Mouse (Mus musculus) megakaryocyte, embryonic 14.5 days (primary cell): ENCODE measurements at regions not wholly inside any gene's neighbourhood (a gene's known extent, or its start where the extent isn't known, plus 50 kb on each side); places are given as distances from the start of the nearest gene placed in this dataset.

Experiments
- H3K27me3 ChIP-seq: replicated peaks from 2 replicates; pipeline ENCODE3; 2012; ENCODE audit warnings: inconsistent platforms
- H3K36me3 ChIP-seq: replicated peaks from 2 replicates; pipeline ENCODE3; 2012; ENCODE audit warnings: low read length, inconsistent platforms, mixed read lengths
- H3K4me1 ChIP-seq: 2 replicates; pipeline ENCODE4 v1.6.1; 2012; ENCODE audit warnings: inconsistent platforms
- H3K4me3 ChIP-seq: replicated peaks from 2 replicates; pipeline ENCODE3; 2012; ENCODE audit warnings: moderate library complexity, mild to moderate bottlenecking, inconsistent platforms
- H3K9me3 ChIP-seq: 2 replicates; pipeline ENCODE4 v1.6.1; 2012; ENCODE audit warnings: inconsistent platforms
- FLI1 ChIP-seq: IDR thresholded peaks from 2 replicates; pipeline ENCODE4 v1.6.1; 2012; ENCODE audit warnings: low read length, inconsistent platforms, mixed read lengths
- GATA1 ChIP-seq: IDR thresholded peaks from 3 replicates; pipeline ENCODE4 v1.6.1; 2012; ENCODE audit warnings: mixed read lengths, low read length, inconsistent platforms, borderline replicate concordance

- Histone ChIP-seq H3K4me3 (no peak overlapping the region), H3K27me3 (no peaks in the 10 kb centered on the region), H3K4me1 (no peaks in the 10 kb centered on the region), H3K36me3 (no peaks in the 10 kb centered on the region), H3K9me3 (peaks cover 6% of the 10 kb centered on the region; the same call in 1 of the 2 replicates)
- no peak for TF ChIP-seq FLI1
- no peak for TF ChIP-seq GATA1
Observed at GRCm38 (mm10) chr3:56740902-56741301, 557.4 kb upstream of the Nbea start.

DNA sequence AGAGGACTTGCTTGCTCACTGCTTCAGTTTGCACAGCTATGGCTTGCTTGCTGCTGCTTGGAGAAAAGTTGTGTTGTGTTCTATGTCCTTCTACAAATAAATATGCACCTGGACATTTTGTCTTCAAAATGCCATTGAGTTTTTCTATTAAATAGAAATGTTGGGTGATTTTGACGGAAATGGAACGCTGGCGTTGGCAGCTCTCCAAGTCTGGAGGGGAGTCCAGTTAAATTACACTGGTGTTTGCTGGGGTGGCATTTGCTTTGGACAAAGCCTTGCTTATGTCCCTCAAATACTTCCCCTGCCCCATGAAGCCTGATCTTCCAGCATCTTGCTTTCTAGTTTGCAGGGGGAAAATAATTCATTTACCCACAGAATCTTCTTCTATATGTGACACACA, 556.0 kb upstream of the Nbea start:
- Histone ChIP-seq H3K4me1 (no peaks in the 10 kb centered on the region), H3K4me3 (no peak overlapping the region), H3K9me3 (peaks cover 6% of the 10 kb centered on the region; the same call in 1 of the 2 replicates), H3K27me3 (no peaks in the 10 kb centered on the region), H3K36me3 (no peaks in the 10 kb centered on the region)
- no peak for TF ChIP-seq GATA1
- no peak for TF ChIP-seq FLI1

GRCm38 (mm10) chr3:56730849-56731248, 547.3 kb upstream of the Nbea start:
- TF ChIP-seq GATA1 (no peak), FLI1 (no peak)
- H3K36me3 ChIP-seq: no peaks in the 10 kb centered on the region
- H3K4me3 ChIP-seq: no peak overlapping the region
- no peaks in the 10 kb centered on the region for H3K27me3 ChIP-seq
- H3K4me1 ChIP-seq: no peaks in the 10 kb centered on the region
- H3K9me3 ChIP-seq: peaks cover 10% of the 10 kb centered on the region

GRCm38 (mm10) chr3:56724991-56725390, 541.5 kb upstream of the Nbea start:
- Histone ChIP-seq H3K4me1 (no peaks in the 10 kb centered on the region), H3K36me3 (no peaks in the 10 kb centered on the region), H3K4me3 (no peak overlapping the region), H3K27me3 (no peaks in the 10 kb centered on the region), H3K9me3 (no peaks in the 10 kb centered on the region)
- TF ChIP-seq GATA1 (no peak), FLI1 (no peak)

DNA sequence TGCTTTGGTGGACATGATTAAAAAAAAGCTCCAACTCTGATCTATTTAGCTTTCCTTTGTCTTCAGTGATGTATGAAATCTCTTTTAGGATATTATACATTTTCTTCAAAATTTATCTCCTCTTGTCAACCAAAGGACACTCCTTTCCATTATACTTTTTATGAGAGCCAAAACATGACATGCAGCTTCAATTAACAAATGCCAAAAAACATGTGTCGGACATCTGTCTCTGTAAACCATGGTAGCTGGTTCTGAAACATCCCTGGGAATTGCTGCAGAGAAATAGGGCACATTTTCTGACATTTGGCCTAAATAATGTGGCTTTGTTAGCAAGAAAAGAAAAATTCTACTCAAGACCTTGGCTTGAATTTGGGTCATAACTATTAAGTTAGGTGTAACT, 524.8 kb upstream of the Nbea start:
- H3K4me1 ChIP-seq: no peaks in the 10 kb centered on the region
- no peak for TF ChIP-seq GATA1
- no peak for TF ChIP-seq FLI1
- no peaks in the 10 kb centered on the region for H3K9me3 ChIP-seq
- no peaks in the 10 kb centered on the region for H3K27me3 ChIP-seq
- no peaks in the 10 kb centered on the region for H3K36me3 ChIP-seq
- no peak overlapping the region for H3K4me3 ChIP-seq

DNA sequence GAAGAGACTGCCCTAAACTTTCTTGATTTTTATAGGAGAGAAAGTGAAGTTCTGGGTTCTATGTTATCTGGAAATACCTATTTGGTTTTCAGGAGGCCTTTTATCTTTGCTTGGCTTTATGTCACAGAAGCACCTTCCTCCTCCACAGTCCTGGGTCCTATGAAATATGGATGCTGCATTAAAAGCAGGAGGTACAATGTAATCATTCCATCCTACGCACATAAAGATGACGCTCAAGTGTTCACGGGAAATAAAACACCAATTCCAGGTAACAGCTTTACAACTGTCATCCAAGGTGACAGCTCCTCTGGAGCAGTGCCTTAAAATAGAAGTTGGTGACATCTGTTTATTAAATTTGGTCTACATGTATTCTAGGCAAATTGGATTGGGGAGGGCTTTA, 523.8 kb upstream of the Nbea start:
- H3K36me3 ChIP-seq: no peaks in the 10 kb centered on the region
- H3K4me3 ChIP-seq: no peak overlapping the region
- H3K9me3 ChIP-seq: no peaks in the 10 kb centered on the region
- no peaks in the 10 kb centered on the region for H3K4me1 ChIP-seq
- no peaks in the 10 kb centered on the region for H3K27me3 ChIP-seq
- no peak for TF ChIP-seq FLI1

GRCm38 (mm10) chr3:56706038-56706437, 522.5 kb upstream of the Nbea start:
- Histone ChIP-seq H3K36me3 (no peaks in the 10 kb centered on the region), H3K4me1 (no peaks in the 10 kb centered on the region), H3K27me3 (no peaks in the 10 kb centered on the region), H3K9me3 (no peaks in the 10 kb centered on the region), H3K4me3 (no peak overlapping the region)
- TF ChIP-seq GATA1: no peak
- TF ChIP-seq FLI1: no peak

DNA sequence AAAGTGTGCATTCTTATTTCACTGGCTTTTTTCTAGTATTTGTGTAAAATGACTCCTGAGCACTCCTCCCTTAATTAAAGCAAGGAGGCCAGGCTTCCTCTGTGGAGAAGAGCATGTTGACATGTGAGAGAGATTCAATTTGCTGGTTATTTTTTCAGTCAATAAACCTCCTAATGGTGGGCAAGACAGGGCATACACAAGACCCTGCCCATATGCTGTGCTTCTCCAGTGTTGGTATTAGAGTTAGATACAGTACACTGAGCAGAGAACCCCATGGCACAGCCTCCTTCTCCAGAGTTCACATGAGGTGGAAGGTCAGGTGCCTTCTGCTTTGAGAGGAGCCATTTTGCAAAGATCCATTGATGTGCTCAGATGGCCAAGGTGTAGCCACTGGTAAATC, 515.4 kb upstream of the Nbea start:
- Histone ChIP-seq H3K27me3 (no peaks in the 10 kb centered on the region), H3K9me3 (peaks cover 3% of the 10 kb centered on the region; the same call in 1 of the 2 replicates), H3K36me3 (no peaks in the 10 kb centered on the region), H3K4me3 (no peak overlapping the region), H3K4me1 (no peaks in the 10 kb centered on the region)
- TF ChIP-seq GATA1 (no peak), FLI1 (no peak)

- Histone ChIP-seq H3K9me3 (peaks cover 3% of the 10 kb centered on the region; the same call in 1 of the 2 replicates), H3K27me3 (no peaks in the 10 kb centered on the region), H3K4me3 (no peak overlapping the region), H3K4me1 (no peaks in the 10 kb centered on the region), H3K36me3 (no peaks in the 10 kb centered on the region)
- TF ChIP-seq GATA1 (no peak), FLI1 (no peak)
Observed at GRCm38 (mm10) chr3:56698248-56698647, 514.7 kb upstream of the Nbea start.

GRCm38 (mm10) chr3:56681031-56681430, 497.5 kb upstream of the Nbea start:
- no peaks in the 10 kb centered on the region for H3K27me3 ChIP-seq
- no peaks in the 10 kb centered on the region for H3K36me3 ChIP-seq
- no peak for TF ChIP-seq GATA1
- TF ChIP-seq FLI1: no peak
- no peaks in the 10 kb centered on the region for H3K9me3 ChIP-seq
- H3K4me1 ChIP-seq: no peaks in the 10 kb centered on the region
- no peak overlapping the region for H3K4me3 ChIP-seq

DNA sequence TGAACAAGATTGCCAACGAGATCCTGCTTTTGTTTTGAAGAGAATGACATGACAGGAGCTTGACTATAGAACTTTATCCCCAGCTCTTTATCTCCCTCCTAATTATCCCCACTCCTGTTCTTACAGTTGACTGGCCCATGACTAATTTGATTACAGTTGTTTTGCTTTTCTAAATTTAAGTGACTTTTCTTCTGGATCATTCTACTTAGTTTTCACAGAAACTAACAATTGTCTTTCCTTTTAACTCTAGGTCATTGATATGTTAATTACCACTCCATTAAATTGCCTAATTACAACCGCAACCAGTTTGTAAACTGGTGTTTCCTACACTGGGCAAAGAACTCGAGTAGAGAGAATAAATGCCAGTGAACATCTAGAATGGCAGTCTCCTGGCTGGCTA, 485.3 kb upstream of the Nbea start:
- Histone ChIP-seq H3K9me3 (peaks cover 4% of the 10 kb centered on the region; the same call in 1 of the 2 replicates), H3K27me3 (no peaks in the 10 kb centered on the region), H3K4me3 (no peak overlapping the region), H3K4me1 (no peaks in the 10 kb centered on the region), H3K36me3 (no peaks in the 10 kb centered on the region)
- TF ChIP-seq FLI1 (no peak), GATA1 (no peak)
